Mouse (Mus musculus) olfactory bulb, adult 2 months (tissue): ENCODE results near the gene Nkain4.

Experiments used
- CTCF ChIP-seq: fragments of 200-500 bp; IDR thresholded peaks from 2 replicates; pipeline ENCODE4 v1.5.1; 2012; ENCODE audit warnings: low read depth, mild to moderate bottlenecking, low read length, moderate library complexity; ENCODE audit not compliant: insufficient read depth
- POLR2A ChIP-seq: fragments of 200-500 bp; IDR thresholded peaks from 2 replicates; pipeline ENCODE4 v1.6.1; 2012; ENCODE audit warnings: mild to moderate bottlenecking, low read depth, low read length, moderate library complexity; ENCODE audit not compliant: insufficient read depth

- TF ChIP-seq CTCF (no peak), POLR2A (no peak)
Measured at GRCm38 (mm10) chr2:180988948-180989347, 34.4 kb upstream of the Nkain4 start.
